Mouse (Mus musculus) ovary, postnatal 14 days (tissue): ENCODE results near the gene Slc7a11.

Experiments
- DNase-seq: peaks from one replicate; pipeline ENCODE4 v3.0.0; 2022; ENCODE audit warnings: low spot score

Slc7a11 gene

DNA sequence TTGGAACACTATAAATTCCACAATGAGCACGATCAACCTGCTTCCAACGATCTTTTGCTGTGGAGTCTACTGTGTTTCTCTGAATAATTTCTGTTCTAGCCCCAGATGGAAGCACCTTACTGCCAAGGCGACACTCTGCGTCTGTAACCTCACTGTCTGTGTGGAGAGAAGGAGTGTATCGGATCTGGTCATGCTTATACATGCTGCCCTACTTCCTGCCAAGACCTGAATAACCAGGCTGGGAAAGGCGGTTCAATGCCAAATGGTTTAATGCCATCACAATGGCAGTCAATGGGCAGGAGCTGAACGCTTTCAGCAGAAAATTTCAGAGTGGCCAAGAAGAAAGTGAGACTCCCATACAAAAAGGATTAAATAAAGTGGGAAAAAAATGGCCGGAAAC lies 137.1 kb downstream of the Slc7a11 start:
- DNase-seq = no peak

- DNase-seq = peak; percentile 40
These were observed 139.3 kb downstream of the Slc7a11 start for GRCm38 (mm10) chr3:50304137-50304536.

DNA sequence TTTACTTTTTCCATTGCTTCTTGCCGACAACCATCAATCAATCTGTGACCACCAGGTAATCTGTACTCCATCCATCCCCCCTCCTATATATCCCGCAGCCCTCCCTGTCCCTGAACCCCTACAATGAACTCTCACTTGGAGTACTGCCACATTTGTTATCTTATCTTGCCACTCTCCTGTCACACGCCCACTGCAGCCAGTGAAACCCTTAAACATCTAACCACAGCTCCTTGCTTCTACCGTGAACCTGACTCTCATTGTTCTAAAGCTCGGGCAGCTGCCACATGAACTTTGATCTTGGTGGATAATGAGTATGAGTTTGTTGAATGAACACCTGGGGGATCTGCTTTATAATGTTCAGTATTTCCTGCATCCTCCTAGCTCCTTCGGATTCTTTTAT lies 140.8 kb downstream of the Slc7a11 start:
- DNase-seq = no peak

- peak; percentile 60 for DNase-seq
These were observed 142.5 kb downstream of the Slc7a11 start for GRCm38 (mm10) chr3:50300952-50301303.

GRCm38 (mm10) chr3:50300002-50300951 lies 143.1 kb downstream of the Slc7a11 start:
- no peak for DNase-seq

GRCm38 (mm10) chr3:50298366-50298991 lies 144.9 kb downstream of the Slc7a11 start:
- no peak for DNase-seq

GRCm38 (mm10) chr3:50296956-50297355 lies 146.5 kb downstream of the Slc7a11 start:
- DNase-seq = no peak

DNA sequence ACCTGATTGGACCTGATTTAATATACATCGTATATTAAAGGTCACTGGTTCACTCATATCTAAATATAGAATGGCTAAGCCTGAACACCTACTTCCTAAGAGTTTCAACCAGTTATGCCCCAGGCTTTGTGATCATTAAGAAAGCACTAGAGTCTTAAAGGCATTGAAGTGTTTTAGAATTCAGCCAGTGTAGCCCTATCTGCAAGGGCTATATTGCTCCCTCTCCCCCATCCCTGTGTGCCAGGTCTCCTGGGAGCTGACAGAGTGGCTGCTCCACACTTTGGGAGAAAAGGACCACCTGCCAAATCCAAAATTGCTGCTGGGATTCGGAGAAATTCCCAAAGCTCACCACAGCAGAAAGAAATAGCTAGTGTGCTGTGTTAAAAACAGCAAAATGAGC lies 168.4 kb downstream of the Slc7a11 start:
- no peak for DNase-seq

- no peak for DNase-seq
These were observed 171.2 kb downstream of the Slc7a11 start for GRCm38 (mm10) chr3:50272222-50272621.

- DNase-seq = no peak
These were observed 173.7 kb downstream of the Slc7a11 start for GRCm38 (mm10) chr3:50269680-50270079.

GRCm38 (mm10) chr3:50262547-50263087 lies 180.8 kb downstream of the Slc7a11 start:
- no peak for DNase-seq

GRCm38 (mm10) chr3:50262066-50262465 lies 181.3 kb downstream of the Slc7a11 start:
- no peak for DNase-seq

DNA sequence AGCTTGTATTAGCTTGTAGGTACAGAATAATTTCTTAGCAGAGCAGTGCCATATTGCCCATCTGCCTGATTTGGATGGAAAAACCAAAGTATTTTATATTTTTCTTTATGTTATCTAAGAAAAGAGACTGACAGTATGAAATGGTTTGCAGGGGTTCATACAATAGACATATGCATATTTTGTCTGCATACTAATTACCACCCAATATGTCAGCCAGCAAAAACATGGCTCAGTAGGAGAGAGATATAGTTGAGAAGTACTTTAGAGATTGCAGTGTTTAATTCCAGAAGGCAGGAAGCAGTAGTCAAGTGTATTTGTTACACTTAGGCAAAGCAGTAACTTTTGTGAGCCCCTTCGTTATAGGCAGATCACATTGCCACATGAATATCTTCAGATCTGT lies 182.7 kb downstream of the Slc7a11 start:
- DNase-seq = no peak

- no peak for DNase-seq
These were observed 184.6 kb downstream of the Slc7a11 start for GRCm38 (mm10) chr3:50258852-50259251.

DNA sequence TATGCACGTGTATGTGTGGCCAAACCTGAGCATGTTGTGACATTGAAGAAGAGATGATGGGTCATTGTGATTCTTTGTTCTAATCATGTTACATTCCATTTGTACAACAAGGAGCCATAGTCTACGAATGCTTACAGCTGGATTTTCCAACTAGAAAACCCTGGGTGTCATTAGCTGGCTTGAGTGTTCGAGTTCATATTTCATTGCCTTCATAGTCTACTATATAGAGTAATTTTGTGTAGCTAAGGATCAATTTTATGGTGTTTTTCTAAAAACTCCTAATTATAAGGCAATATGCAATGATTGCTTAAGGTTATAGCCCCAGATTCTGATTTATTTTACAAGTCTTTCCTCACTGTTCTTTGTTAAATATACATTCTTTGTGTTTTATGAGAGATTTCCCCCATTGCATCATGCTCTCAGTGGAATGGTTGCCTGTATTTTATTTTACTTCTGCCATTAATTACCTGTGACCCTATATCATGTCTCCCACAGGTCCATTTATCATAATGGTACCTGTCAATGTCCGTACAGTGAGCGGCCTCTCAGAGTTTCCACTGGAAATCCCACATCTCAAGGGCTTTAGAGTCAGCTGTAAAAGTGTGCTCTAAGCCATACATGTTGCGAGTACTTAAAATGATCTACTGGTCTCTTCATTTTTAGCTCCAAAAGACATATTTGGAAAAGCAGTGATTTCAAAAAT lies 193.7 kb downstream of the Slc7a11 start:
- DNase-seq = no peak

- no peak for DNase-seq
These were observed 207.4 kb downstream of the Slc7a11 start for GRCm38 (mm10) chr3:50235990-50236389.

GRCm38 (mm10) chr3:50233144-50233543 lies 210.3 kb downstream of the Slc7a11 start:
- no peak for DNase-seq

DNA sequence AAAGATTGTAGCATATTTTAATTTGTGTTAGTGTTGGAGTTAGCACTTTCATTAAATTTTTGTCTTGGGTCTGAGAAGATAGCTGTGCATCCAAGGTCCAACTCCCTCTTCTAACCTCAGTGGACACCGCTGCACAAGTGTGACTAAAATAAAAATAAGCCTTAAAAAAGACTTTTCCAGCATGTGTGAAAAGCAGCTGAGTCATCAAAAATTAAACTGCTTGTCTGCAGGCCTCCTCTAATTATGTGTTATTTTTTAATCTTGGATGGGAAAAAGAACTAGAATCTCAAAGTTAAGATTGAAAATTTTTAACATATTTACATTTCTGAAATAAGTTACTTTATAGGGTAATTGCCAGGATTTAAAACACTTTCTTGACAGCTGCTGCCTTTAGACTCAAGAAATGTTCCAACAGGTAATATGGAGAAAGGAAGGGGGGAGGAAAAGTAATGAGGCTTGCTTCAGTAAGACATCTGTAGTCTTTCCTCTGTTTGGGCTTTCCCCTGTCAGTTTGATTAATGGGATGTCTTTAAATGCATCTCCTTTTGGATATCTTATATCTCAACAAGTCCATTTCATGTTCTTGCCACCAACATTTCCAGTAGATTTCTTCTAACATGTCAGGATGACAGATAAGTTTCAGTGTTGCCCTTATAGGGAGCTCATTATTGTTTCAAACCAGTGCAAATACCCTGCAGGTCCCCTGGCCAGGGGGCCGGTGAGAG lies 218.9 kb downstream of the Slc7a11 start:
- DNase-seq = no peak

DNA sequence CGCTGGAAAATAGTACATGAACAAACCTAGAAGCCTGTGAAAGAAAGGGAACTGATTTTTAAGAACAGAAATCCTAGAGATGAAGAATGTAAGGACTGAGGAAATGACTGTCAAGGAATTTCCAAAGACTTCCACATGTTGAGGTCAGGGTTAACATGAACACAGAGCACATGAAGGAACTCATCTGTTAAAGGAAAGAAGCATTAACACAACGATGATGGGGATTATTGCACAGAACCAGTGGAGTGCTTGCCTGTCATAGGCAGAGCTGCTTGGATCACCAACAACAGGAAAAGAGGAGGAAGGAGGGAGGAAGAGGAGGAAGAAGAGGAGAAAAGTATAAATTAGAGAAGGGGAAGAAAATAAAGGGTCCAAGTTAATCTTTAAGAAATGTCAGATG lies 223.0 kb downstream of the Slc7a11 start:
- DNase-seq = no peak

DNA sequence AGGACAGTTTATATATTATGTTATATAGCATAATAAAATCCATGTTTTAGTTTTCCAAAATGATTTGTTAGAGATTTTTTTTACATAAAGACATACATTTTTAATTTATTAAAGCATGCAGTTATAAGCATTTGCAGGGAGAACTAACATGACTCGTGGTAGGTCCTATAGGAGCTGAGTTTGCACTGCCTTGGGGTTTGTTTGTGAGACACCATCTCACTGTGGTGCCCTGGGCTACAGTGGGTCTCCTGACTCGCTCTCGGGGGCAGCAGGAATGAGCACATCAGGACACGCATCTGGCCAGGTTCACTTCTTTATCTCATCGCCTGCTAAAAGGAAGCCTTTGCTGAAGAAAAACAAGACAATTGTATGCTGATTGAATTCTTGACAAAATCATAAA lies 257.0 kb downstream of the Slc7a11 start:
- DNase-seq = no peak

- no peak for DNase-seq
These were observed 257.5 kb downstream of the Slc7a11 start for GRCm38 (mm10) chr3:50185879-50186278.

GRCm38 (mm10) chr3:50160756-50161155 lies 282.7 kb downstream of the Slc7a11 start:
- DNase-seq = no peak
